Mouse (Mus musculus): Measurements from ENCODE around the gene Smim22.

Smim22 gene

GRCm38 (mm10) chr16:5007067-5007466 lies at the start of gene Smim22:
Gene Smim22 (plus strand): TSS chr16:5007288.
- DNase-seq (ENCODE audit: low read depth, low spot score), result no peak

GRCm38 (mm10) chr16:4957446-4957845 lies 49.6 kb upstream of the Smim22 start:
- DNase-seq (ENCODE audit: low read depth, low spot score), result no peak

GRCm38 (mm10) chr16:4960260-4960659 lies 46.8 kb upstream of the Smim22 start:
- DNase-seq (ENCODE audit: low read depth, low spot score), result no peak

- DNase-seq (ENCODE audit: low read depth, low spot score), result no peak
Measured at GRCm38 (mm10) chr16:4963346-4963745, 43.7 kb upstream of the Smim22 start.

GRCm38 (mm10) chr16:4963797-4964709 lies 43.0 kb upstream of the Smim22 start, which contains the start of gene Anks3:
Gene Anks3 (minus strand): TSS chr16:4964205.
- DNase-seq (ENCODE audit: low read depth, low spot score), result peak; percentile 84

- DNase-seq (ENCODE audit: low read depth, low spot score), result no peak
Measured at GRCm38 (mm10) chr16:4964731-4965391, 42.2 kb upstream of the Smim22 start.

GRCm38 (mm10) chr16:4965392-4966129 lies 41.5 kb upstream of the Smim22 start:
- no peak for DNase-seq (ENCODE audit: low read depth, low spot score)

GRCm38 (mm10) chr16:4968426-4968825 lies 38.7 kb upstream of the Smim22 start:
- DNase-seq (ENCODE audit: low read depth, low spot score), result no peak

- DNase-seq (ENCODE audit: low read depth, low spot score), result no peak
Measured at GRCm38 (mm10) chr16:4969055-4969843, 37.8 kb upstream of the Smim22 start.

- DNase-seq (ENCODE audit: low read depth, low spot score), result no peak
Measured at GRCm38 (mm10) chr16:4971626-4972025, 35.5 kb upstream of the Smim22 start.

- DNase-seq (ENCODE audit: low read depth, low spot score), result no peak
Measured at GRCm38 (mm10) chr16:4974521-4974920, 32.6 kb upstream of the Smim22 start.

- no peak for DNase-seq (ENCODE audit: low read depth, low spot score)
Measured at GRCm38 (mm10) chr16:4976180-4976579, 30.9 kb upstream of the Smim22 start.

- DNase-seq (ENCODE audit: low read depth, low spot score), result no peak
Measured at GRCm38 (mm10) chr16:4978275-4979051, 28.6 kb upstream of the Smim22 start.

- no peak for DNase-seq (ENCODE audit: low read depth, low spot score)
Measured at GRCm38 (mm10) chr16:4979755-4980380, 27.2 kb upstream of the Smim22 start.

- DNase-seq (ENCODE audit: low read depth, low spot score), result no peak
Measured at GRCm38 (mm10) chr16:4984717-4985116, 22.4 kb upstream of the Smim22 start.

- DNase-seq (ENCODE audit: low read depth, low spot score), result no peak
Measured at GRCm38 (mm10) chr16:4993276-4993675, 13.8 kb upstream of the Smim22 start.

GRCm38 (mm10) chr16:4997553-4997952 lies 9.5 kb upstream of the Smim22 start, which contains the start of gene Sept12:
Gene Sept12 (minus strand): TSS chr16:4997852.
- no peak for DNase-seq (ENCODE audit: low read depth, low spot score)

GRCm38 (mm10) chr16:4998984-4999383 lies 8.1 kb upstream of the Smim22 start:
- no peak for DNase-seq (ENCODE audit: low read depth, low spot score)

GRCm38 (mm10) chr16:5000611-5001010 lies 6.5 kb upstream of the Smim22 start:
- no peak for DNase-seq (ENCODE audit: low read depth, low spot score)

GRCm38 (mm10) chr16:5007492-5007891 lies 404 bp downstream of the Smim22 start:
- DNase-seq (ENCODE audit: low read depth, low spot score), result no peak
